Mouse (Mus musculus) hindbrain, embryonic 11.5 days (tissue): ENCODE measurements around the gene Pkd1l3. TPM values are rescaled to one million over a fixed set of nuclear protein-coding genes. Genes with fewer than 3 reads are reported as not detected.

ENCODE experiments used
- ATAC-seq: fragments of 200-750 bp; cut with Nextera tagmentation; 2 replicates; pipeline ENCODE4 v1.8.0; 2017; ENCODE audit warnings: mild to moderate bottlenecking, moderate TSS enrichment, moderate library complexity; ENCODE audit not compliant: low FRiP score
- DNase-seq: peaks from one replicate; pipeline ENCODE4 v3.0.0-alpha.2; 2015; ENCODE audit warnings: low spot score
- H3K27ac ChIP-seq: fragments of 300-500 bp; sonication (generic); 2 replicates; pipeline ENCODE4 v1.5.1; 2014; ENCODE audit warnings: mild to moderate bottlenecking, low read depth, low read length
- H3K27me3 ChIP-seq: fragments of 300-500 bp; sonication (generic); 2 replicates; pipeline ENCODE4 v1.6.1; 2014; ENCODE audit warnings: mild to moderate bottlenecking, low read length, moderate library complexity, mixed read lengths; ENCODE audit not compliant: control insufficient read depth, insufficient read depth
- H3K36me3 ChIP-seq: fragments of 300-500 bp; sonication (generic); 2 replicates; pipeline ENCODE4 v1.6.1; 2014; ENCODE audit warnings: mild to moderate bottlenecking, low read length, moderate library complexity, mixed read lengths; ENCODE audit not compliant: control insufficient read depth, insufficient read depth
- H3K4me1 ChIP-seq: fragments of 300-500 bp; sonication (generic); replicated peaks from 2 replicates; pipeline ENCODE4 v1.6.1; 2014; ENCODE audit warnings: low read length, mixed read lengths; ENCODE audit not compliant: control insufficient read depth, insufficient read depth
- H3K4me2 ChIP-seq: fragments of 300-500 bp; sonication (generic); replicated peaks from 2 replicates; pipeline ENCODE4 v1.6.1; 2014; ENCODE audit warnings: mild to moderate bottlenecking, low read depth, low read length
- H3K4me3 ChIP-seq: fragments of 300-500 bp; sonication (generic); 2 replicates; pipeline ENCODE4 v1.5.1; 2014; ENCODE audit warnings: low read depth, low read length
- H3K9ac ChIP-seq: fragments of 300-500 bp; sonication (generic); 2 replicates; pipeline ENCODE4 v1.6.1; 2014; ENCODE audit warnings: low read depth, low read length
- H3K9me3 ChIP-seq: fragments of 300-500 bp; sonication (generic); 2 replicates; pipeline ENCODE4 v1.6.1; 2016; ENCODE audit warnings: low read length; ENCODE audit not compliant: control insufficient read depth
- WGBS: fragments of 180-500 bp; shearing (Covaris S2); extraction: QIAGEN DNeasy Blood & Tissue Kit; methylation state at CpG from one replicate; pipeline ENCODE4 v1.1.7; 2014; 5-methylcytosine and 5-hydroxymethylcytosine counted together
- polyA plus RNA-seq: library from polyadenylated mRNA; unstranded; fragments of >200 nt; fragmentation: Nextera tagmentation; extraction: Ambion mirVana; gene quantifications from 2 replicates; pipeline ENCODE4 v1.2.1, GENCODE M21; 2014

Pkd1l3 gene
- polyA plus RNA-seq, 1 experiment from 2014 or later: 0.69 TPM

DNA sequence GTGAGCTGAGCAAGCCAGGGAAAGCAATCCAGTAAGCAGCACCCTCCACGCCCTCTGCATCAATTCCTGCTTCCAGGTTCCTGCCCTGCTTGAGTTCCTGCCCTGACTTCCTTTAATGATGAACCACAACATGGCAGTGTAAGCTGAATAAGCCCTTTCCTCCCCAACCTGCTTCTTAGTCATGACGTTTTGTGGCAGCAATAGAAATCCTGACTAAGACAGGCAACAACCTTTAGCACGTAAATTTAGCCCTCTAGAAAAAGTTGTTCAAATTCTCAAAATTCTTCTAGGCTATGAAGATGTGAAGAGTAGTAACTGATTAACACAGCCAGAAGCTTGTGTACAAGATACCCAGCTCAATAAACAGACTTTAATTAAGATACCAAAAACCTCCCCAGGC, 67.2 kb downstream of the Pkd1l3 start:
- no peaks in the 10 kb centered on the region for H3K4me1 ChIP-seq
- H3K27me3 ChIP-seq: no peaks in the 10 kb centered on the region
- H3K4me2 ChIP-seq: no peak overlapping the region
- DNase-seq: no peak
- H3K36me3 ChIP-seq: 0 out of 2 replicates have a peak, but pooled peaks cover 8% of the 10 kb centered on the region
- WGBS: 93% methylated on average over 3 of the region's 3 CpGs
- no peak overlapping the region for H3K9ac ChIP-seq
- ATAC-seq: no peak
- no peaks in the 10 kb centered on the region for H3K9me3 ChIP-seq
- no peak overlapping the region for H3K27ac ChIP-seq
- no peak overlapping the region for H3K4me3 ChIP-seq

GRCm38 (mm10) chr8:109682120-109682519, 67.8 kb downstream of the Pkd1l3 start:
- 0 out of 2 replicates have a peak, but pooled peaks cover 8% of the 10 kb centered on the region for H3K36me3 ChIP-seq
- ATAC-seq (no peak), DNase-seq (no peak)
- no peaks in the 10 kb centered on the region for H3K4me1 ChIP-seq
- no peak overlapping the region for H3K4me2 ChIP-seq
- H3K27ac ChIP-seq: no peak overlapping the region
- no peaks in the 10 kb centered on the region for H3K27me3 ChIP-seq
- 95% methylated on average over 5 of the region's 5 CpGs for WGBS
- no peak overlapping the region for H3K9ac ChIP-seq
- no peak overlapping the region for H3K4me3 ChIP-seq
- H3K9me3 ChIP-seq: no peaks in the 10 kb centered on the region

GRCm38 (mm10) chr8:109687248-109687647, 72.9 kb downstream of the Pkd1l3 start:
- 91% methylated on average over 5 of the region's 5 CpGs for WGBS
- H3K4me3 ChIP-seq: no peak overlapping the region
- H3K9ac ChIP-seq: no peak overlapping the region
- no peak for ATAC-seq
- H3K4me2 ChIP-seq: no peak overlapping the region
- H3K9me3 ChIP-seq: no peaks in the 10 kb centered on the region
- H3K36me3 ChIP-seq: 0 out of 2 replicates have a peak, but pooled peaks cover 5% of the 10 kb centered on the region
- H3K27ac ChIP-seq: no peak overlapping the region
- H3K27me3 ChIP-seq: no peaks in the 10 kb centered on the region
- DNase-seq: no peak
- H3K4me1 ChIP-seq: no peaks in the 10 kb centered on the region; the same call in 1 of the 2 replicates

- Histone ChIP-seq H3K27me3 (no peaks in the 10 kb centered on the region), H3K9me3 (no peaks in the 10 kb centered on the region), H3K36me3 (no peaks in the 10 kb centered on the region), H3K4me3 (peak overlapping the region; percentile 99), H3K9ac (peak overlapping the region; percentile 97), H3K4me2 (peak overlapping the region; percentile 47), H3K27ac (no peak overlapping the region), H3K4me1 (no peaks in the 10 kb centered on the region; the same call in 1 of the 2 replicates)
- ATAC-seq (no peak), DNase-seq (peak; percentile 51)
- 65% methylated on average over 5 of the region's 5 CpGs for WGBS
Measured at GRCm38 (mm10) chr8:109691769-109692168, 77.5 kb downstream of the Pkd1l3 start.

DNA sequence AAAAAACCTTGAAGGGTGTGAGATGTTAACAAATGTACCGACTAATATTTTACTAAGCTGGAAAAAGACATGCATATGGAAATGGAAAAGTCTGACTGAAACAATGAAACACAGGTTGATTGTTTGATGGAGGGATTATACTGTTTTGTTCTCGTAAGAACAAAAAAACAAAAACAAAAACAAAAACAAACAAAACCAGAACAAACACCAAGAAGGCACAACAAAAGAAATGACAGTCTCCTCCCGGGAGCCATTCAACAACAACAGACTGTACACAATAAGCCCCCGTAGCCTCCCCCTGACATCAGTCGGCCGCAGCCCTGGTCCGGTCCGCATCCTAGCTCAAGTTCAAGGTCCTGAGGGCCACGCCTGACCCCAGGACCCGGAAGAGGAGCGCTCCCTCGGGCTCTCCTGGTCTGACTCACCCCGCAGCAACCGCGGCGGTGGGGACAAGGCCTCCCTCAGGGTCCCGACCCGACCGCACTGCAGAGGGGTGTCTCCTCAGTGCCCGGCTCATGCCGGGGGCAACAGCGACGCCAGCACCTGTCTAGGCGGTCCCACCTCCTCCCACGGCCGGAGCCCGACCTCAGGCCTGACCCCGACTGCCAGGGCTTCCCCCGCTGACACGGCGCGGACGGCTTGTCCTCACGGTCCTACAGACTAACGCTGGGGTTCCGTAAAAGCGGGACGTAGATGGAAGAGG, 78.3 kb downstream of the Pkd1l3 start:
- H3K4me1 ChIP-seq: no peaks in the 10 kb centered on the region; the same call in 1 of the 2 replicates
- no peaks in the 10 kb centered on the region for H3K36me3 ChIP-seq
- H3K4me2 ChIP-seq: peak overlapping the region; percentile 47
- H3K9me3 ChIP-seq: no peaks in the 10 kb centered on the region
- peak overlapping the region; percentile 99 for H3K4me3 ChIP-seq
- DNase-seq (no peak), ATAC-seq (peak; percentile 75)
- under 1% methylated on average over 38 of the region's 38 CpGs for WGBS
- no peaks in the 10 kb centered on the region for H3K27me3 ChIP-seq
- peak overlapping the region; percentile 97 for H3K9ac ChIP-seq
- peak overlapping the region; percentile 81 for H3K27ac ChIP-seq

DNA sequence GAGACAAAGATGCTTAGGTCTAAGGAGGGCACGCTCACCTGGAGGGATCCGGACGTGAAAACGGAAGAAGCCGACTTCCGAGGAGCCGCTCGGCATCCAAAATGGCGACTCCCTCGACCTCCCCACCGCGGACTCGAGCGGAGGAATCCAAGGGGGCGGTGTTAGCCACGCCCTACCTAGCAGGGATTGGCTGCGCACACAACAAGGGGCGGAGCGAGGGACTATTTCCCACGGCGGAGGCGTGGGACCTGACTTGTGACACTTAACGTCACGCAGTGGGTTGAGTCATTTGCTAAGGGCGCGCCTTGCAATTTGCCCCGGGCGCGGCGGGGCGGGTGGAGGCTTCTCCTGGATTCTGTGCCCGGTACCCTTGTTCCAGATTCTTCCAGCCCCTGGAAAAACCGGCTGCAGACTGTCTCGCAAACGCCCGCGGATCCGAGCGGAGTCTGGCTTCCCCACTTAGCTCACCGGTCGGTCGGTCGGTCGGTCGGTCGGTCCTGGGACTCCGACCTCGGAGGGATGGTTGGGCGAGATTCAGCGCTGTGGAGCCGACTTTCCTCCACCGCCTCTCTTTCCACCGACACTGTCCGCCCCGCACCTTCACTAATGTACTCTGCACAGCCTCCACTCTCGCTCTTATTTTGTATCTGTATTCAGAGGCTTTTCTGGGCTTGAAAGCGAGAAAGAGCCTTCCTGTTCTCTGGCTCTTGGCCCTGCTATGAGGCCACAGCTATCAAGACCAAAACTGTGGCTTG, 79.0 kb downstream of the Pkd1l3 start, which contains the start of gene Ist1:
Gene Ist1, minus strand, starts transcription at position 115 of the 755 bp plus-strand sequence.
- peak within 1 kb of the TSS; percentile 97 for H3K9ac ChIP-seq
- H3K9me3 ChIP-seq: no peaks in the 10 kb centered on the region
- no peaks in the 10 kb centered on the region; the same call in 1 of the 2 replicates for H3K4me1 ChIP-seq
- peak within 1 kb of the TSS; percentile 81 for H3K27ac ChIP-seq
- peak within 1 kb of the TSS; percentile 71 for H3K4me2 ChIP-seq
- H3K27me3 ChIP-seq: no peaks in the 10 kb centered on the region
- H3K36me3 ChIP-seq: no peaks in the 10 kb centered on the region
- peak within 1 kb of the TSS; percentile 99 for H3K4me3 ChIP-seq
- ATAC-seq (peak; percentile 99), DNase-seq (peak; percentile 100)
- WGBS: under 1% methylated on average over 57 of the region's 57 CpGs

DNA sequence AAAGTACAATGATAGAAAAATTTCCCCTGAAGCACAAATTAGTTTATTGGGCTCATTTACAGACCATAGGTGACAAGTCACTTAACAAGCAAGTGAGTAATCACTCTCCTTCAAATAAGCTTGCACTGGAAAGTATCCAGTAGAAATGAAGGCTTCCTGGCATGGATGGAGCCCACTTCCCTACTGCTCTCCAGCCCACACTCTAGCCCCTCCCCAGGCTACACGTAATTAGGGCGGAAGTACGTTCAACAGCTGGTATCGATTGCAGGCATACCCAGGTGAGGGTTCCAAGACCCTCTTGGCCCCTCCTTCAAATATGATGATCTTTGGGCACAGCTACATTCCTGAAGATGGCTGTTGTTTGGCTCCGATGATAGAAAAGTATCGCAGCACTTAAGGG, 79.8 kb downstream of the Pkd1l3 start:
- Histone ChIP-seq H3K36me3 (no peaks in the 10 kb centered on the region), H3K9me3 (no peaks in the 10 kb centered on the region), H3K4me3 (no peak overlapping the region), H3K9ac (no peak overlapping the region), H3K27me3 (no peaks in the 10 kb centered on the region), H3K4me1 (no peaks in the 10 kb centered on the region; the same call in 1 of the 2 replicates), H3K4me2 (peak overlapping the region; percentile 71; the same call in 1 of the 2 replicates), H3K27ac (no peak overlapping the region)
- DNase-seq (no peak), ATAC-seq (no peak)
- 64% methylated on average over 6 of the region's 6 CpGs for WGBS

GRCm38 (mm10) chr8:109697754-109698153, 83.4 kb downstream of the Pkd1l3 start:
- DNase-seq (no peak), ATAC-seq (no peak)
- Histone ChIP-seq H3K9me3 (no peaks in the 10 kb centered on the region), H3K36me3 (no peaks in the 10 kb centered on the region), H3K9ac (no peak overlapping the region), H3K27me3 (no peaks in the 10 kb centered on the region; the same call in 1 of the 2 replicates), H3K4me3 (no peak overlapping the region), H3K4me2 (no peak overlapping the region), H3K27ac (no peak overlapping the region), H3K4me1 (no peaks in the 10 kb centered on the region)
- 68% methylated on average over 1 of the region's 1 CpGs for WGBS
